Mouse (Mus musculus) kidney, adult 2 months (tissue): ENCODE measurements around the gene Dgkq.

Source experiments
- CTCF ChIP-seq: fragments of 200-500 bp; conservative IDR thresholded peaks from 2 replicates; pipeline ENCODE4 v1.5.1; 2011; ENCODE audit warnings: low read depth, mild to moderate bottlenecking, control low read depth, low read length, moderate library complexity, mixed read lengths; ENCODE audit not compliant: insufficient read depth, insufficient read length
- POLR2A ChIP-seq: fragments of 200-500 bp; IDR thresholded peaks from one replicate; pipeline ENCODE4 v1.6.1; 2011; ENCODE audit warnings: low read depth, low read length, control low read depth

DNA sequence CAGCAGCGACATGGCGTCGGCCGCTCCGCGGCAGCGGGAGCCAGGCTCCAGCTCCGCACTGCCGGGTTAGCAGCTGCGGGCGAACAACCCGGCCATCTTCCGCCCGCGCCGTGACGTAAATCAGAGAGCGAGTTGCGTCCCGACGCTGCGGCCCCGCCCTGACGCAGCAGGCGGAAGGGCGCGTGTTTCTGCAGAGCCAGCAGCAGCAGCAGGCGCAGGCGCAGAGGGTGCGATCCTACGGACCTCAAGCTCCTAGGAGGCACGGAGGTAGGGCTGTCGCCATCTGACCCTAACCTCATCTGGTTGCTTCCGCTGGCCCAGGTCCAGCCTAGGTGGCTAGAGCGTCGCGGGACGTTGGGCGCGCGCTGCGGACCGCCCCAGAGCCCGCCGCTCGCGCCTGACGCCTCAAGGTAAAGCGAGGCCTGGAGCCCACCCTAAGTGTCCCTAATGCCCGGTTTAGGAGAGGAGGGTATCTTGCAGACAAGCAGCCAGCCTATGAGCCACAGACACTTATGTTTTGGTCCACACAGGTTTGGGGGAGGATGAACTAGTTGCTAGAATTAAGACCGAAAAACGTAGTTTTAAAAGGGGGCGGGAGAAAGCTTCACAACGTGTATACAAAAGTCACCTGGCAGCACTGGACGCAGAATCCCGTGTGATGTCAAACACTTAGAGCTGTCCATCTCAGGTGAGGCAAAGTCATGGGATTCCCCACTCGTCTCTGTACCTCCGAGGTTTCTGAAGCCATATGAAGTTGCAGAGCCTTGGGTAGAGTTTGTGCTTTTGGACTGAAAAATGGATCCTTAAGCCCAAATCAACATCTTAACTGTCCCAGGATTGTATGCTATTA lies 39.6 kb downstream of the Dgkq start, which contains the start of the genes Gak and Tmem175:
- TF ChIP-seq CTCF (no peak), POLR2A (peak; percentile 52)
